Mouse (Mus musculus): ENCODE measurements at regions not wholly inside any gene's neighbourhood (a gene's known extent, or its start where the extent isn't known, plus 50 kb on each side); places are given as distances from the start of the nearest gene placed in this dataset.
A peak's percentile ranks its signal among the peaks of the same experiment; 100 is the strongest.

- Histone ChIP-seq H3K27ac (replicated peaks in 1 of 2; ENCODE audit: control insufficient read depth in 1 of 2, insufficient read depth in 1 of 2, low read depth in 2 of 2, low read length in 2 of 2) (no peak overlapping the region), H3K36me3 (ENCODE audit: control insufficient read depth, insufficient read depth, low read length) (no peaks in the 10 kb centered on the region), H3K9ac (ENCODE audit: low read length) (no peak overlapping the region), H3K4me2 (ENCODE audit: low read length) (no peak overlapping the region), H3K4me3 (ENCODE audit: control insufficient read depth in 1 of 2, insufficient read depth in 1 of 2, low read depth in 1 of 2, low read length in 2 of 2) (no peak overlapping the region), H3K27me3 (ENCODE audit: control insufficient read depth, insufficient read depth, low read length) (no peaks in the 10 kb centered on the region), H3K9me3 (ENCODE audit: control insufficient read depth, low read length) (no peaks in the 10 kb centered on the region), H3K4me1 (ENCODE audit: control insufficient read depth in 2 of 2, insufficient read depth in 2 of 2, low read length in 2 of 2) (no peaks in the 10 kb centered on the region)
- ATAC-seq (ENCODE audit: insufficient number of reproducible peaks, insufficient read depth, low FRiP score, low read depth): no peak
- 59% methylated on average over 8 of the region's 8 CpGs for WGBS
Measured at GRCm38 (mm10) chr16:64391440-64392197, 210.6 kb downstream of the Csnka2ip start.

- Histone ChIP-seq H3K27me3 (ENCODE audit: control insufficient read depth, insufficient read depth, low read length) (no peaks in the 10 kb centered on the region), H3K4me1 (ENCODE audit: control insufficient read depth in 2 of 2, insufficient read depth in 2 of 2, low read length in 2 of 2) (peaks cover 6 to 9% of the 10 kb centered on the region in 2 experiments), H3K9ac (ENCODE audit: low read length) (no peak overlapping the region), H3K4me2 (ENCODE audit: low read length) (peak overlapping the region; percentile 41), H3K9me3 (ENCODE audit: control insufficient read depth, low read length) (no peaks in the 10 kb centered on the region), H3K27ac (replicated peaks in 1 of 2; ENCODE audit: control insufficient read depth in 1 of 2, insufficient read depth in 1 of 2, low read depth in 2 of 2, low read length in 2 of 2) (peak overlapping the region; percentile 46 to 72), H3K36me3 (ENCODE audit: control insufficient read depth, insufficient read depth, low read length) (no peaks in the 10 kb centered on the region), H3K4me3 (ENCODE audit: control insufficient read depth in 1 of 2, insufficient read depth in 1 of 2, low read depth in 1 of 2, low read length in 2 of 2) (no peak overlapping the region)
- WGBS: 22% methylated on average over 13 of the region's 13 CpGs
- peak; percentile 26; the same call in 1 of the 2 replicates for ATAC-seq (ENCODE audit: insufficient number of reproducible peaks, insufficient read depth, low FRiP score, low read depth)
Measured at GRCm38 (mm10) chr16:64368608-64369399, 233.4 kb downstream of the Csnka2ip start.

- 60% methylated on average over 10 of the region's 10 CpGs for WGBS
- ATAC-seq (ENCODE audit: insufficient number of reproducible peaks, insufficient read depth, low FRiP score, low read depth): no peak
- no peaks in the 10 kb centered on the region for H3K9me3 ChIP-seq (ENCODE audit: control insufficient read depth, low read length)
- no peak overlapping the region for H3K27ac ChIP-seq (replicated peaks in 1 of 2; ENCODE audit: control insufficient read depth in 1 of 2, insufficient read depth in 1 of 2, low read depth in 2 of 2, low read length in 2 of 2)
- H3K4me3 ChIP-seq (ENCODE audit: control insufficient read depth in 1 of 2, insufficient read depth in 1 of 2, low read depth in 1 of 2, low read length in 2 of 2): no peak overlapping the region
- H3K27me3 ChIP-seq (ENCODE audit: control insufficient read depth, insufficient read depth, low read length): no peaks in the 10 kb centered on the region
- H3K4me1 ChIP-seq (ENCODE audit: control insufficient read depth in 2 of 2, insufficient read depth in 2 of 2, low read length in 2 of 2): peaks cover 2 to 3% of the 10 kb centered on the region in 2 experiments; a peak in 1 of 4 replicates
- H3K36me3 ChIP-seq (ENCODE audit: control insufficient read depth, insufficient read depth, low read length): no peaks in the 10 kb centered on the region
- H3K9ac ChIP-seq (ENCODE audit: low read length): no peak overlapping the region
- no peak overlapping the region for H3K4me2 ChIP-seq (ENCODE audit: low read length)
Measured at GRCm38 (mm10) chr16:64347940-64348339, 254.3 kb downstream of the Csnka2ip start.

- WGBS: 86% methylated on average over 1 of the region's 1 CpGs
- H3K4me2 ChIP-seq (ENCODE audit: low read length): no peak overlapping the region
- ATAC-seq (ENCODE audit: insufficient number of reproducible peaks, insufficient read depth, low FRiP score, low read depth): no peak
- H3K9ac ChIP-seq (ENCODE audit: low read length): no peak overlapping the region
- no peaks in the 10 kb centered on the region for H3K27me3 ChIP-seq (ENCODE audit: control insufficient read depth, insufficient read depth, low read length)
- no peak overlapping the region for H3K27ac ChIP-seq (replicated peaks in 1 of 2; ENCODE audit: control insufficient read depth in 1 of 2, insufficient read depth in 1 of 2, low read depth in 2 of 2, low read length in 2 of 2)
- no peaks in the 10 kb centered on the region for H3K36me3 ChIP-seq (ENCODE audit: control insufficient read depth, insufficient read depth, low read length)
- no peak overlapping the region for H3K4me3 ChIP-seq (ENCODE audit: control insufficient read depth in 1 of 2, insufficient read depth in 1 of 2, low read depth in 1 of 2, low read length in 2 of 2)
- H3K4me1 ChIP-seq (ENCODE audit: control insufficient read depth in 2 of 2, insufficient read depth in 2 of 2, low read length in 2 of 2): 0 out of 4 replicates have a peak, but pooled peaks cover 0 to 3% of the 10 kb centered on the region in 2 experiments
- H3K9me3 ChIP-seq (ENCODE audit: control insufficient read depth, low read length): no peaks in the 10 kb centered on the region
Measured at GRCm38 (mm10) chr16:64332887-64333455, 269.2 kb downstream of the Csnka2ip start.

GRCm38 (mm10) chr16:64332195-64332886 lies 269.9 kb downstream of the Csnka2ip start:
- H3K36me3 ChIP-seq (ENCODE audit: control insufficient read depth, insufficient read depth, low read length): no peaks in the 10 kb centered on the region
- ATAC-seq (ENCODE audit: insufficient number of reproducible peaks, insufficient read depth, low FRiP score, low read depth): no peak
- no peaks in the 10 kb centered on the region for H3K27me3 ChIP-seq (ENCODE audit: control insufficient read depth, insufficient read depth, low read length)
- no peak overlapping the region for H3K27ac ChIP-seq (replicated peaks in 1 of 2; ENCODE audit: control insufficient read depth in 1 of 2, insufficient read depth in 1 of 2, low read depth in 2 of 2, low read length in 2 of 2)
- no peak overlapping the region for H3K4me2 ChIP-seq (ENCODE audit: low read length)
- no peak overlapping the region for H3K4me3 ChIP-seq (ENCODE audit: control insufficient read depth in 1 of 2, insufficient read depth in 1 of 2, low read depth in 1 of 2, low read length in 2 of 2)
- H3K9me3 ChIP-seq (ENCODE audit: control insufficient read depth, low read length): no peaks in the 10 kb centered on the region
- no peak overlapping the region for H3K9ac ChIP-seq (ENCODE audit: low read length)
- H3K4me1 ChIP-seq (ENCODE audit: control insufficient read depth in 2 of 2, insufficient read depth in 2 of 2, low read length in 2 of 2): 0 out of 4 replicates have a peak, but pooled peaks cover 0 to 3% of the 10 kb centered on the region in 2 experiments
- WGBS: 87% methylated on average over 8 of the region's 8 CpGs

- Histone ChIP-seq H3K4me3 (ENCODE audit: control insufficient read depth in 1 of 2, insufficient read depth in 1 of 2, low read depth in 1 of 2, low read length in 2 of 2) (no peak overlapping the region), H3K27ac (replicated peaks in 1 of 2; ENCODE audit: control insufficient read depth in 1 of 2, insufficient read depth in 1 of 2, low read depth in 2 of 2, low read length in 2 of 2) (peak overlapping the region in 1 of 2 experiments; percentile 27; a peak in 2 of 4 replicates), H3K9me3 (ENCODE audit: control insufficient read depth, low read length) (no peaks in the 10 kb centered on the region), H3K4me2 (ENCODE audit: low read length) (no peak overlapping the region), H3K36me3 (ENCODE audit: control insufficient read depth, insufficient read depth, low read length) (no peaks in the 10 kb centered on the region), H3K4me1 (ENCODE audit: control insufficient read depth in 2 of 2, insufficient read depth in 2 of 2, low read length in 2 of 2) (0 out of 4 replicates have a peak, but pooled peaks cover 0 to 3% of the 10 kb centered on the region in 2 experiments), H3K27me3 (ENCODE audit: control insufficient read depth, insufficient read depth, low read length) (no peaks in the 10 kb centered on the region), H3K9ac (ENCODE audit: low read length) (no peak overlapping the region)
- 63% methylated on average over 11 of the region's 11 CpGs for WGBS
- no peak for ATAC-seq (ENCODE audit: insufficient number of reproducible peaks, insufficient read depth, low FRiP score, low read depth)
Measured at GRCm38 (mm10) chr16:64329264-64330060, 272.7 kb downstream of the Csnka2ip start.

Measured in heart, embryonic 14.5 days (tissue).